8 mouse cellular contexts compared by ENCODE assay signal in genomic region chr19:58911386-58911785, GRCm38 (mm10). TPM values are rescaled to one million over a fixed set of nuclear protein-coding genes. Genes with fewer than 3 reads are reported as not detected.
DNase-seq lines count a peak whose midpoint lies in the region; ATAC-seq and TF ChIP-seq lines count a peak whose summit lies in the region.

No protein-coding gene starts in this region.

- peak; percentile 22 for DNase-seq in cerebellum, adult 11 months
- DNase-seq in cerebellum, adult 9-10 months: no peak
- DNase-seq in gastrocnemius, postnatal 36 days: peak; percentile 17 to 46
- peak; percentile 92 for DNase-seq in intestine, embryonic 14.5 days (ENCODE audit: low spot score)
- peak; percentile 65 to 70 for DNase-seq in left cerebral cortex, postnatal 25 days (ENCODE audit: low spot score in 2 of 2)
- peak; percentile 84 for DNase-seq in midbrain, embryonic 10.5 days (ENCODE audit: low spot score)
- peak in 1 of 2 experiments; percentile 45 for DNase-seq in spleen, adult 2 months (ENCODE audit: low read depth in 1 of 2, low spot score in 2 of 2)

- H3K27ac ChIP-seq in cortical plate, adult 2 months (ENCODE audit: insufficient read depth, low read length): no peak overlapping the region
- H3K27ac ChIP-seq in intestine, embryonic 14.5 days (ENCODE audit: low read depth): 0 out of 2 replicates have a peak overlapping the region, but pooled peaks have one; percentile 47
- H3K27ac ChIP-seq in midbrain, embryonic 10.5 days (replicated peaks): peak overlapping the region; percentile 71
- H3K27ac ChIP-seq in spleen, adult 2 months (ENCODE audit: insufficient read depth, low read length): no peak overlapping the region

- intact Hi-C loops in gastrocnemius, postnatal 36 days (cut with DNase I): loop anchor here (2.0 kb wide), 1 partner anchor 287 kb away; no protein-coding TSS in a partner anchor
- intact Hi-C loops in left cerebral cortex, postnatal 25 days (cut with DNase I): loop anchor here (1.0 kb wide), 2 partner anchors 285 to 297 kb away; no protein-coding TSS in a partner anchor

- H3K9me3 ChIP-seq in intestine, embryonic 14.5 days (ENCODE audit: control insufficient read depth, low read length): no peaks in the 10 kb centered on the region
- H3K9me3 ChIP-seq in midbrain, embryonic 10.5 days (replicated peaks): no peaks in the 10 kb centered on the region

- TF ChIP-seq CTCF in cortical plate, adult 2 months (IDR thresholded peaks at IDR 0.05; ENCODE audit: extremely low read depth, insufficient read depth, low read length): peak; percentile 68
- TF ChIP-seq CTCF in spleen, adult 2 months (IDR thresholded peaks at IDR 0.05; ENCODE audit: extremely low read depth, insufficient read depth, insufficient read length, insufficient replicate concordance): peak; percentile 58; the same call in 1 of the 2 replicates

- no peaks in the 10 kb centered on the region for H3K27me3 ChIP-seq in intestine, embryonic 14.5 days (replicated peaks; ENCODE audit: control insufficient read depth, insufficient read depth, low read length)
- peaks cover 50% of the 10 kb centered on the region for H3K27me3 ChIP-seq in midbrain, embryonic 10.5 days (ENCODE audit: low read depth, poor library complexity, severe bottlenecking)
- no peaks in the 10 kb centered on the region for H3K27me3 ChIP-seq in spleen, adult 2 months (ENCODE audit: control insufficient read depth, insufficient read depth, low read length)

- H3K4me1 ChIP-seq in cortical plate, adult 2 months (ENCODE audit: control insufficient read depth, insufficient read depth, low read length): no peaks in the 10 kb centered on the region
- H3K4me1 ChIP-seq in intestine, embryonic 14.5 days (replicated peaks; ENCODE audit: control insufficient read depth, insufficient read depth, low read length): no peaks in the 10 kb centered on the region; the same call in 1 of the 2 replicates
- peaks cover 19% of the 10 kb centered on the region for H3K4me1 ChIP-seq in midbrain, embryonic 10.5 days
- peaks cover 3% of the 10 kb centered on the region; the same call in 1 of the 2 replicates for H3K4me1 ChIP-seq in spleen, adult 2 months (ENCODE audit: control insufficient read depth, insufficient read depth, insufficient read length)

- H3K36me3 ChIP-seq in intestine, embryonic 14.5 days (ENCODE audit: control insufficient read depth, insufficient read depth, low read length): no peaks in the 10 kb centered on the region
- H3K36me3 ChIP-seq in midbrain, embryonic 10.5 days: no peaks in the 10 kb centered on the region
- no peaks in the 10 kb centered on the region for H3K36me3 ChIP-seq in spleen, adult 2 months (ENCODE audit: control insufficient read depth, insufficient read depth, low read length)

- H3K4me2 ChIP-seq in intestine, embryonic 14.5 days (ENCODE audit: low read length): peak overlapping the region; percentile 70

- WGBS in intestine, embryonic 14.5 days: 9% methylated on average over 9 of the region's 9 CpGs
- 9% methylated on average over 9 of the region's 9 CpGs for WGBS in midbrain, embryonic 10.5 days
- WGBS in spleen, adult 2 months: 10% methylated on average over 9 of the region's 9 CpGs

- peak overlapping the region; percentile 48 for H3K9ac ChIP-seq in intestine, embryonic 14.5 days (ENCODE audit: low read length)

- no peak for TF ChIP-seq POLR2A in cortical plate, adult 2 months (IDR thresholded peaks at IDR 0.05; ENCODE audit: extremely low read depth, insufficient read depth, low read length)
- TF ChIP-seq POLR2A in spleen, adult 2 months (IDR thresholded peaks at IDR 0.05; ENCODE audit: low read depth, low read length): no peak

- no peak overlapping the region for H3K4me3 ChIP-seq in cortical plate, adult 2 months (ENCODE audit: insufficient read depth, low read length)
- H3K4me3 ChIP-seq in intestine, embryonic 14.5 days (ENCODE audit: low read depth, low read length): peak overlapping the region; percentile 41
- peak overlapping the region; percentile 56 for H3K4me3 ChIP-seq in midbrain, embryonic 10.5 days
- H3K4me3 ChIP-seq in spleen, adult 2 months (ENCODE audit: extremely low read depth, insufficient read depth, insufficient read length): no peak overlapping the region

- peak; percentile 38; the same call in 1 of the 2 replicates for ATAC-seq in intestine, embryonic 14.5 days (replicated peaks; ENCODE audit: low FRiP score, low TSS enrichment, low read depth)

RNA-seq across cellular contexts. Expression of gene Eno4, which starts 31.8 kb away (rescaled TPM):
- polyA plus RNA-seq in cortical plate, adult 2 months (2012; rRNA removed): 1.9 and 2.6 TPM in 2 replicates
- total RNA-seq in gastrocnemius, postnatal 36 days (2021): not detected
- polyA plus RNA-seq in intestine, embryonic 14.5 days (2014; fragmentation: Nextera tagmentation; extraction: Ambion mirVana): 0.23 TPM in 2 replicates
- total RNA-seq in left cerebral cortex, postnatal 25 days (2021): 1 to 10 TPM; 2.2 to 2.3 TPM
- polyA plus RNA-seq in midbrain, embryonic 10.5 days (2016; fragmentation: Nextera tagmentation; extraction: Ambion mirVana): 0.43 and 0.54 TPM in 2 replicates
- polyA plus RNA-seq in spleen, adult 2 months (2012; rRNA removed): 0.08 TPM in 1 of 2 replicates, not detected in the other

RNA-seq across cellular contexts. Expression of gene Hspa12a, which starts 32.1 kb away (rescaled TPM):
- polyA plus RNA-seq in cortical plate, adult 2 months (2012; rRNA removed): 120 and 122 TPM in 2 replicates
- 1 to 10 TPM; 4.0 to 6.4 TPM for total RNA-seq in gastrocnemius, postnatal 36 days (2021)
- 4.8 and 5.6 TPM in 2 replicates for polyA plus RNA-seq in intestine, embryonic 14.5 days (2014; fragmentation: Nextera tagmentation; extraction: Ambion mirVana)
- 100 to 1,000 TPM; 211 to 218 TPM for total RNA-seq in left cerebral cortex, postnatal 25 days (2021)
- 10.8 and 15.3 TPM in 2 replicates for polyA plus RNA-seq in midbrain, embryonic 10.5 days (2016; fragmentation: Nextera tagmentation; extraction: Ambion mirVana)
- polyA plus RNA-seq in spleen, adult 2 months (2012; rRNA removed): 3.7 TPM in 2 replicates

Comparison
In these comparisons a context has a peak if more than half of its experiments do, and no peak if none do; other contexts are left out.
1. H3K27ac ChIP-seq: peak in intestine, embryonic 14.5 days (single experiment) and midbrain, embryonic 10.5 days (single experiment); none in cortical plate, adult 2 months (single experiment) and spleen, adult 2 months (single experiment).
2. H3K4me3 ChIP-seq: peak in intestine, embryonic 14.5 days (single experiment) and midbrain, embryonic 10.5 days (single experiment); none in cortical plate, adult 2 months (single experiment) and spleen, adult 2 months (single experiment).